Mouse (Mus musculus): ENCODE measurements around the gene Otulin.

Gene Otulin

DNA sequence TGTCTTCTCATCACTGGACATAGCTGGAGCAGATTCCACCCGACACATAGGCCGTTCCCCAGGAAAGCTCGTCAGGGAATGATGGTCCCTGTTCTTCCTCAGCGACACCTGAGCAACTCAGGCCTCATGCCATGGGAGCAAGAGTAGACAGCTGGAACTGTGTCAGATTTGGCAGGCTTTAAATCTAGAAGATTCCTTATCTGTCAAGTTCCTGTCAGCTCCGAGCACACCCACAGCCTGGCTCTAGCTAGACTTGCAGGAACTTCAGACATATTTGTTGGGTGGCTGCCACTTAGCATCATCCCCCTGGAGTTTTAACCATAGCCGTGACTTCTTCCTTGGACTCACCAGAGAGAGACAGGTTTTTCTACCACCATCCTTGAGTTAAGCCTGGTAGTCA lies 82.4 kb downstream of the Otulin start:
- no peaks in the 10 kb centered on the region for H3K27me3 ChIP-seq (ENCODE audit: insufficient read depth, low read length)
- TF ChIP-seq NANOG (IDR thresholded peaks at IDR 0.05; ENCODE audit: borderline replicate concordance, low read length) (no peak), POU5F1 (IDR thresholded peaks at IDR 0.05; ENCODE audit: borderline replicate concordance, low read length) (no peak), CTCF (conservative IDR thresholded peaks at IDR 0.05; ENCODE audit: low read length) (no peak)

GRCm38 (mm10) chr15:27545203-27545602 lies 85.3 kb downstream of the Otulin start:
- Histone ChIP-seq H3K9me3 (ENCODE audit: low read length) (no peaks in the 10 kb centered on the region), H3K4me3 (replicated peaks; ENCODE audit: low read length) (no peak overlapping the region), H3K27me3 (ENCODE audit: insufficient read depth, low read length) (no peaks in the 10 kb centered on the region), H3K36me3 (ENCODE audit: insufficient read depth, low read length) (no peaks in the 10 kb centered on the region), H3K4me1 (replicated peaks; ENCODE audit: low read depth, low read length) (peaks cover 6% of the 10 kb centered on the region; the same call in 1 of the 2 replicates)
- TF ChIP-seq NANOG (IDR thresholded peaks at IDR 0.05; ENCODE audit: borderline replicate concordance, low read length) (no peak), CTCF (conservative IDR thresholded peaks at IDR 0.05; ENCODE audit: low read length) (no peak), POU5F1 (IDR thresholded peaks at IDR 0.05; ENCODE audit: borderline replicate concordance, low read length) (no peak)

More for the DNA sequence above, 82.4 kb downstream of the Otulin start:
- Histone ChIP-seq H3K4me1 (replicated peaks; ENCODE audit: low read depth, low read length) (peaks cover 6% of the 10 kb centered on the region; the same call in 1 of the 2 replicates), H3K36me3 (ENCODE audit: insufficient read depth, low read length) (no peaks in the 10 kb centered on the region), H3K9me3 (ENCODE audit: low read length) (no peaks in the 10 kb centered on the region), H3K4me3 (replicated peaks; ENCODE audit: low read length) (no peak overlapping the region)

- Histone ChIP-seq H3K4me3 (replicated peaks; ENCODE audit: low read length) (no peak overlapping the region), H3K9me3 (ENCODE audit: low read length) (no peaks in the 10 kb centered on the region), H3K4me1 (replicated peaks; ENCODE audit: low read depth, low read length) (no peaks in the 10 kb centered on the region), H3K36me3 (ENCODE audit: insufficient read depth, low read length) (no peaks in the 10 kb centered on the region), H3K27me3 (ENCODE audit: insufficient read depth, low read length) (no peaks in the 10 kb centered on the region)
- TF ChIP-seq NANOG (IDR thresholded peaks at IDR 0.05; ENCODE audit: borderline replicate concordance, low read length) (no peak), CTCF (conservative IDR thresholded peaks at IDR 0.05; ENCODE audit: low read length) (no peak), POU5F1 (IDR thresholded peaks at IDR 0.05; ENCODE audit: borderline replicate concordance, low read length) (no peak)
Observed at GRCm38 (mm10) chr15:27539745-27540144, 90.7 kb downstream of the Otulin start.

DNA sequence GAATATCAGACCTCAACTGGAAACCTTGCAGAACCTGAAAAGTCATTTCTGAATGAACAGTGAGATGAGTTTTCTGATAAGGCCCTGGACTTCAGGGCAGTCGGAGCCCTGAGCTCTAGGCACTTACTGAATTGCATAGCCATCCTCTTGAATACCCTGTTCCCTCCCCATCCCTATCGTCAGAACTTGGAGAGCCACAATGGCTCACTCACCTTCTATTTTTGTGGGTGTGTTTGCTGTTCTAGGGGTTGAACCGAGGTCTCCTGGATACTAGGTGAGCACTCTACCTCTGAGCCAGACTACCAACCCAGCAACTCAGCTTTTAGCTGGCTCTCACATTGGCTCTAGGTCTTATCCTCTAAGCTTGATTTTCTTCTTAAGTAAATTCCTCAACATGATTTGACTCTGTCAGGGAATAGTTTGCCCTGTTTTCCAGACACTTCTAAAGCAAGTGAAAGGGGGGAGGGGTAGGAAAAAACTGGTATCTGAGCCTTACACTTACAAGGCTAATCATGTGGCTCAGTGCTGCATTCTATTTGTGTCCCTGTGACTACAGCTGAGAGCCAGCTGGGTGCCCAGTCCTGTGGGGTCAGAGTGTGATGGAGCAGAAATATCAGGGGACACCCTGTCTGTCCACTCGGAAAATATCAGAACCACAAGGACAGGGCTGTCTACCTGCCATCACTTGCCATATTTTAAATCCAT lies 92.8 kb downstream of the Otulin start:
- H3K4me1 ChIP-seq (replicated peaks; ENCODE audit: low read depth, low read length) = no peaks in the 10 kb centered on the region
- H3K27me3 ChIP-seq (ENCODE audit: insufficient read depth, low read length) = no peaks in the 10 kb centered on the region

DNA sequence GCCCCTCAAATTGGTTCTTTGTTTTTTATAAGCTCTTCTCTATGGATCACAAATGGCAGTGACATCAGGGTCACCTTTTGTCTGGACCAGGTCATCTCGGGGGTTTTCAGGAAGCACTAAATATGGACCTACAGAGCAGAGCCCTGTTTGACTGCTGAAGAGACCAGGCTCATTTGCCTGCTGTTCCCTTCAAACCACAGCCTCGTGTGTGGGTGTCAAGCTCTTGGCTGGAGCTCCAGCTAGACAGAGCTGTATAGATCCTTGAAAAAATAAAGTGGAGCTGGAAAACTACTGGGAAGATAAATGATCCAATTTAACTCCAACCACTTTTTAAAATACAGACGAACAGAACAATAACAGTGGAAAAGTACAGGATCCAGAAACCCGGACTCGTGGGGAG lies 93.7 kb downstream of the Otulin start:
- Histone ChIP-seq H3K4me1 (replicated peaks; ENCODE audit: low read depth, low read length) (no peaks in the 10 kb centered on the region), H3K36me3 (ENCODE audit: insufficient read depth, low read length) (no peaks in the 10 kb centered on the region), H3K9me3 (ENCODE audit: low read length) (no peaks in the 10 kb centered on the region), H3K27me3 (ENCODE audit: insufficient read depth, low read length) (no peaks in the 10 kb centered on the region), H3K4me3 (replicated peaks; ENCODE audit: low read length) (no peak overlapping the region)
- TF ChIP-seq NANOG (IDR thresholded peaks at IDR 0.05; ENCODE audit: borderline replicate concordance, low read length) (no peak), CTCF (conservative IDR thresholded peaks at IDR 0.05; ENCODE audit: low read length) (no peak), POU5F1 (IDR thresholded peaks at IDR 0.05; ENCODE audit: borderline replicate concordance, low read length) (no peak)

More for the DNA sequence above, 92.8 kb downstream of the Otulin start:
- Histone ChIP-seq H3K36me3 (ENCODE audit: insufficient read depth, low read length) (no peaks in the 10 kb centered on the region), H3K9me3 (ENCODE audit: low read length) (no peaks in the 10 kb centered on the region), H3K4me3 (replicated peaks; ENCODE audit: low read length) (no peak overlapping the region)
- no peak for TF ChIP-seq NANOG (IDR thresholded peaks at IDR 0.05; ENCODE audit: borderline replicate concordance, low read length)
- TF ChIP-seq POU5F1 (IDR thresholded peaks at IDR 0.05; ENCODE audit: borderline replicate concordance, low read length) = no peak
- no peak for TF ChIP-seq CTCF (conservative IDR thresholded peaks at IDR 0.05; ENCODE audit: low read length)

GRCm38 (mm10) chr15:27536186-27536585 lies 94.3 kb downstream of the Otulin start:
- H3K4me3 ChIP-seq (replicated peaks; ENCODE audit: low read length) = no peak overlapping the region
- H3K4me1 ChIP-seq (replicated peaks; ENCODE audit: low read depth, low read length) = no peaks in the 10 kb centered on the region
- H3K9me3 ChIP-seq (ENCODE audit: low read length) = no peaks in the 10 kb centered on the region
- no peaks in the 10 kb centered on the region for H3K27me3 ChIP-seq (ENCODE audit: insufficient read depth, low read length)
- no peaks in the 10 kb centered on the region for H3K36me3 ChIP-seq (ENCODE audit: insufficient read depth, low read length)
- TF ChIP-seq NANOG (IDR thresholded peaks at IDR 0.05; ENCODE audit: borderline replicate concordance, low read length) (no peak), CTCF (conservative IDR thresholded peaks at IDR 0.05; ENCODE audit: low read length) (no peak), POU5F1 (IDR thresholded peaks at IDR 0.05; ENCODE audit: borderline replicate concordance, low read length) (no peak)

DNA sequence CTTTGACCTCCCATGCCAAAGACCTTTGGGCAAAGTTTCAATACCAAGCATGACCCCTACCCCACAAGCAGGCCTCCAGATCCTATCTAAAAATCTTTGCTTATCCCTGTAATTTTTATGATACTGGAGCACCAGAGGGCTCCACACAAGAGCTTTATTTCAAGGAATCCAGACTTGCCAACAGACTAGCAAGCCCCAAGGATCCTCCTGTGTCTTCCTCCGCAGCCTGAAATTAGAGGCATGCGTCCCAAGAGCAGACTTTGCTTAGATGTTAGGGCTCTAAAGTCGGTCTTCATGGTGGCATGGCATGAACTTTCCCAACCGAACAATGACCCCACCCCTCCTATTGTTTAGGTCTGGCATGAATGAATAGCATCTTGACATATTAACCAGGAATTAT lies 94.8 kb downstream of the Otulin start:
- H3K4me3 ChIP-seq (replicated peaks; ENCODE audit: low read length) = no peak overlapping the region
- TF ChIP-seq POU5F1 (IDR thresholded peaks at IDR 0.05; ENCODE audit: borderline replicate concordance, low read length) (no peak), NANOG (IDR thresholded peaks at IDR 0.05; ENCODE audit: borderline replicate concordance, low read length) (no peak)
- no peaks in the 10 kb centered on the region for H3K4me1 ChIP-seq (replicated peaks; ENCODE audit: low read depth, low read length)
- H3K9me3 ChIP-seq (ENCODE audit: low read length) = no peaks in the 10 kb centered on the region
- no peaks in the 10 kb centered on the region for H3K27me3 ChIP-seq (ENCODE audit: insufficient read depth, low read length)
- H3K36me3 ChIP-seq (ENCODE audit: insufficient read depth, low read length) = no peaks in the 10 kb centered on the region

DNA sequence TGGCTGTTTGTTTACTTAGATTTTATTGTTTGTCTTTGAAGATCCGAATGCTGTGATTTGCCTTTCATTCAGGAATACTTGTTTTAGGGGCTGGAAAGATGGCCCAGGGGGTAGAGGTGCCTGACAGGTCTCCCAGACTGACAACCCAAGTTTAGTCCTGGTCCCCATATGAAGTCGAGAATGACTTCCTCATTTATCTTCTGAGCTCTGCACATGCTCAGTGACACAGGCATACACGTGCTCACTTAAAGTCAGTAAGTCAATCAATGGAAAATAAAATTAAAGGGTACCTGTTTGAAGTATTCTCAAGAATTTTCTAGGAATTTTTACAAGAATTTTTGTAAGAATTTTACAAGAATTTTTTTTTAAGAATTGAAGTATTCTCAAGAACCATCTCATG lies 97.5 kb downstream of the Otulin start:
- no peaks in the 10 kb centered on the region for H3K9me3 ChIP-seq (ENCODE audit: low read length)
- no peak overlapping the region for H3K4me3 ChIP-seq (replicated peaks; ENCODE audit: low read length)
- TF ChIP-seq CTCF (conservative IDR thresholded peaks at IDR 0.05; ENCODE audit: low read length) (no peak), POU5F1 (IDR thresholded peaks at IDR 0.05; ENCODE audit: borderline replicate concordance, low read length) (no peak), NANOG (IDR thresholded peaks at IDR 0.05; ENCODE audit: borderline replicate concordance, low read length) (no peak)
- no peaks in the 10 kb centered on the region for H3K4me1 ChIP-seq (replicated peaks; ENCODE audit: low read depth, low read length)
- H3K36me3 ChIP-seq (ENCODE audit: insufficient read depth, low read length) = no peaks in the 10 kb centered on the region
- no peaks in the 10 kb centered on the region for H3K27me3 ChIP-seq (ENCODE audit: insufficient read depth, low read length)

DNA sequence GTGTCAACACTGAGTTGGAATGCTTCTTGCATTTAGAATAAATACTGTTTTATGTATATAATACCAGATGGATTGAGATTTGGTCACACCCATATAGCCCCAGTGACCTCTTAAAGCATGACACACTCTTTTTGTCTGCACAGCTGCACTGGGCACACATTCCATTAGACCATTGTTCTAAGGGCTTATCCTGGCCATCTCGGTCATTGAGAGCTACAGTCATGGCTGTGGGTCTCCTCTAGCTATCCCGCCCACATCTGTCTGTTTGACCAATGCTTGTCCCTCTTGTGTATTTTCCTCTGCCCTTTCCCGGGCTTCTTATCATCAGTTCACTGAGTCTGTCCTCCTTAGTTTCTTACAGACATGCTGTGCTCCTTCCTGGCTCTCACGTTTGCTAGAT lies 100.5 kb downstream of the Otulin start:
- no peaks in the 10 kb centered on the region for H3K27me3 ChIP-seq (ENCODE audit: insufficient read depth, low read length)
- TF ChIP-seq POU5F1 (IDR thresholded peaks at IDR 0.05; ENCODE audit: borderline replicate concordance, low read length) (no peak), CTCF (conservative IDR thresholded peaks at IDR 0.05; ENCODE audit: low read length) (no peak), NANOG (IDR thresholded peaks at IDR 0.05; ENCODE audit: borderline replicate concordance, low read length) (no peak)
- H3K4me1 ChIP-seq (replicated peaks; ENCODE audit: low read depth, low read length) = no peaks in the 10 kb centered on the region
- no peaks in the 10 kb centered on the region for H3K9me3 ChIP-seq (ENCODE audit: low read length)
- H3K4me3 ChIP-seq (replicated peaks; ENCODE audit: low read length) = no peak overlapping the region
- no peaks in the 10 kb centered on the region for H3K36me3 ChIP-seq (ENCODE audit: insufficient read depth, low read length)

Measured in E14TG2a.4 (cell line).